Mouse (Mus musculus): ENCODE measurements around the gene Vav2. TPM values are rescaled to one million over a fixed set of nuclear protein-coding genes. Genes with fewer than 3 reads are reported as not detected.

The Vav2 gene
- total and polyA plus RNA-seq, 2 experiments from 2014 or later = 2.4 to 16.8 TPM

GRCm38 (mm10) chr2:27390325-27390724 lies 36.5 kb downstream of the Vav2 start:
- Histone ChIP-seq H3K4me3 (ENCODE audit: low read depth, low read length) (no peak overlapping the region), H3K27ac (ENCODE audit: low read depth) (no peak overlapping the region), H3K4me1 (ENCODE audit: control insufficient read depth, insufficient read depth) (peaks cover 23% of the 10 kb centered on the region), H3K4me2 (ENCODE audit: low read depth, low read length) (no peak overlapping the region), H3K9me3 (replicated peaks; ENCODE audit: control insufficient read depth, low read length) (no peaks in the 10 kb centered on the region), H3K36me3 (replicated peaks; ENCODE audit: control insufficient read depth, insufficient read depth, low read length) (no peaks in the 10 kb centered on the region), H3K9ac (replicated peaks; ENCODE audit: low read depth, low read length) (no peak overlapping the region), H3K27me3 (ENCODE audit: control insufficient read depth, insufficient read depth, low read length) (no peaks in the 10 kb centered on the region)
- TF ChIP-seq EP300 (IDR thresholded peaks at IDR 0.05; ENCODE audit: low read depth) (no peak), CTCF (IDR thresholded peaks at IDR 0.05; ENCODE audit: low read depth) (no peak)
- ATAC-seq (ENCODE audit: insufficient read depth, low read depth) = no peak
- 79% methylated on average over 8 of the region's 8 CpGs for WGBS
- no peak for DNase-seq (ENCODE audit: low spot score)

DNA sequence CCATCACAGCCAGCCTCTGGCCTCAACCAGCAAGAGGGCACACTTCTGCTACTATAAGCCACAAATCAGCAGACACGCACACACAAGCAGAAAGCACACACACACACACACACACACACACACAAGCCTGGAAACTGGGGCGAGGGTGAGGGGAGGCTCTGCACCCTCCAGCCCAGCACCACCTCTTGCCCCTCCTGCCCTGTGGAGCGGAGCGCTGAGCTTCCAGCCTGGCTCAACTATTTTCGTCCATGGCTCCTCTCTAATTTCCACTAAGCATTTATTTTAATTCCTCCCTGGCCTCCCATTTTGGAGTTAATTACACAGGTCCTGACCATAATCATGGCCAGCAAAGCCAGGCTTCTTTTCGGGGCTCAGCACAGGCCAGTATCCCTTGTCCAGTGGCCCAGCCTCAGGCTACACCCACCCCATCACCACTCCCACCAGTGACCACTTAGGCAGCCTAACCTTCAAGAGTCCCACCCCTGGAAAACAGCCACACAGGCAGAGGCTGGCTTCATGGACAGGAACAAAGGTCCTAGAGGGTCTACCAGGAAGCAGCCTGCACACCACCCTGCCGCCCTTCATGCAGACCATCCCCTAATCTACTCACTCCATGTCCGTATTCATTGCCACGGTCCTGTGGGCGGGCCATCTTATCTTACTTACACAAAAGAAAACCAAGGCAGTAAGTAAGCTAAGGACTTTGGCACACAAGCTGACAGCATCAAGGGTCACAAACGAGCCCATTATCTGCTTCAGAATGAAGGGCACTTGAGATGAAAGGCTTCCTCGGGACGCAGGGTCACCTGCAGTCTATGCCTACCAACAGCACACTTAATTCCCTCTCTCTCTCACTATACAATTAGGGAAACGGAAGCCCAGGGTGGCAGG lies 37.3 kb downstream of the Vav2 start:
- DNase-seq (ENCODE audit: low spot score) = no peak
- Histone ChIP-seq H3K4me2 (ENCODE audit: low read depth, low read length) (no peak overlapping the region), H3K4me1 (ENCODE audit: control insufficient read depth, insufficient read depth) (peaks cover 23% of the 10 kb centered on the region), H3K36me3 (replicated peaks; ENCODE audit: control insufficient read depth, insufficient read depth, low read length) (no peaks in the 10 kb centered on the region), H3K4me3 (ENCODE audit: low read depth, low read length) (no peak overlapping the region), H3K9ac (replicated peaks; ENCODE audit: low read depth, low read length) (no peak overlapping the region), H3K27ac (ENCODE audit: low read depth) (no peak overlapping the region), H3K27me3 (ENCODE audit: control insufficient read depth, insufficient read depth, low read length) (no peaks in the 10 kb centered on the region), H3K9me3 (replicated peaks; ENCODE audit: control insufficient read depth, low read length) (no peaks in the 10 kb centered on the region)
- WGBS = 44% methylated on average over 14 of the region's 14 CpGs
- no peak for TF ChIP-seq EP300 (IDR thresholded peaks at IDR 0.05; ENCODE audit: low read depth)
- TF ChIP-seq CTCF (IDR thresholded peaks at IDR 0.05; ENCODE audit: low read depth) = no peak
- peak; percentile 15; the same call in 1 of the 2 replicates for ATAC-seq (ENCODE audit: insufficient read depth, low read depth)

DNA sequence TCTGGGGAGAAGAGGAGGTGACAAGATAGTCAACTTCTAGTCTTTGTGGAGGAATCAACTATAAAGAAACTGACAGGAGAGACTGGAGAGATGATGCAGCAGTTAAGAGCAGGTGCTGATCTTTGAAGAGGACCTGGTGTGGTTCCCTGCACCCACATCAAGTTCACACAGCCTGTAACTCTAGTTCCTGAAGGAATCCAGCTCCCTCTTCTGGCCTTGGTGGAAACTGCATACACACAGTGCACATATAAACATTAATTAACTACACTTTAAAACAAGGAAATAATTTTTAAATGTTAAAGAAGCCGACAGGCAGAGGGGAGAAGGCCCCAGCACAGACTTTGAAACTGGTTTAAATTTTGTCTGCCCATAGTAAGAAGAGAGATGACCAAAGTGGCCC lies 39.6 kb downstream of the Vav2 start:
- H3K27ac ChIP-seq (ENCODE audit: low read depth) = no peak overlapping the region
- H3K27me3 ChIP-seq (ENCODE audit: control insufficient read depth, insufficient read depth, low read length) = no peaks in the 10 kb centered on the region
- no peak for DNase-seq (ENCODE audit: low spot score)
- 96% methylated on average over 1 of the region's 1 CpGs for WGBS
- no peaks in the 10 kb centered on the region for H3K36me3 ChIP-seq (replicated peaks; ENCODE audit: control insufficient read depth, insufficient read depth, low read length)
- H3K4me1 ChIP-seq (ENCODE audit: control insufficient read depth, insufficient read depth) = peaks cover 23% of the 10 kb centered on the region
- no peak overlapping the region for H3K4me2 ChIP-seq (ENCODE audit: low read depth, low read length)
- H3K4me3 ChIP-seq (ENCODE audit: low read depth, low read length) = no peak overlapping the region
- no peak for TF ChIP-seq CTCF (IDR thresholded peaks at IDR 0.05; ENCODE audit: low read depth)
- no peak for TF ChIP-seq EP300 (IDR thresholded peaks at IDR 0.05; ENCODE audit: low read depth)
- ATAC-seq (ENCODE audit: insufficient read depth, low read depth) = no peak
- H3K9ac ChIP-seq (replicated peaks; ENCODE audit: low read depth, low read length) = no peak overlapping the region
- H3K9me3 ChIP-seq (replicated peaks; ENCODE audit: control insufficient read depth, low read length) = no peaks in the 10 kb centered on the region

GRCm38 (mm10) chr2:27381698-27382097 lies 45.1 kb downstream of the Vav2 start:
- H3K4me2 ChIP-seq (ENCODE audit: low read depth, low read length) = no peak overlapping the region
- H3K4me1 ChIP-seq (ENCODE audit: control insufficient read depth, insufficient read depth) = peaks cover 14% of the 10 kb centered on the region; the same call in 1 of the 2 replicates
- H3K9me3 ChIP-seq (replicated peaks; ENCODE audit: control insufficient read depth, low read length) = no peaks in the 10 kb centered on the region
- no peaks in the 10 kb centered on the region for H3K27me3 ChIP-seq (ENCODE audit: control insufficient read depth, insufficient read depth, low read length)
- peak overlapping the region; percentile 40 for H3K27ac ChIP-seq (ENCODE audit: low read depth)
- DNase-seq (ENCODE audit: low spot score) (no peak), ATAC-seq (ENCODE audit: insufficient read depth, low read depth) (peak; percentile 49)
- WGBS = 30% methylated on average over 4 of the region's 4 CpGs
- no peak overlapping the region for H3K9ac ChIP-seq (replicated peaks; ENCODE audit: low read depth, low read length)
- no peak for TF ChIP-seq CTCF (IDR thresholded peaks at IDR 0.05; ENCODE audit: low read depth)
- no peak for TF ChIP-seq EP300 (IDR thresholded peaks at IDR 0.05; ENCODE audit: low read depth)
- H3K36me3 ChIP-seq (replicated peaks; ENCODE audit: control insufficient read depth, insufficient read depth, low read length) = no peaks in the 10 kb centered on the region
- no peak overlapping the region for H3K4me3 ChIP-seq (ENCODE audit: low read depth, low read length)

DNA sequence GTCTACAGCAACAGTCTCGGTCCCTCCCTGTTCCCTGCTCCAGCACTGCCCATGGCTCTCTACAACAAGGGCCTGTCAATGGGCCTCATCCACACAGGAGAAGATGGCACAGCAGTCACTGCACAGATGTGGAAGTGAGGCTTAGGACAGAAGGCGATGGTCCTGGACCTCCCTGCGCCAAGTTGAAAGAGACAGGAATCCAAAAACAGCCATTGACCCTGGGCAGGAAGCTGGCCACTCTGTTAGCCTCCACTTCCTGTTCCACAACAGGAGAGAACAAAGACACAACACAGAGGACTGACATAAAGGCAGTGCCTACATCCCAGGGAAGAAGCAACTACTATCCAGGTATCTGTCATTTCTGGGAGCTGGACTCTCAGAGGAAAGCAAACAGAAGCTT lies 45.6 kb downstream of the Vav2 start:
- Histone ChIP-seq H3K4me1 (ENCODE audit: control insufficient read depth, insufficient read depth) (peaks cover 14% of the 10 kb centered on the region; the same call in 1 of the 2 replicates), H3K9me3 (replicated peaks; ENCODE audit: control insufficient read depth, low read length) (no peaks in the 10 kb centered on the region), H3K9ac (replicated peaks; ENCODE audit: low read depth, low read length) (no peak overlapping the region), H3K36me3 (replicated peaks; ENCODE audit: control insufficient read depth, insufficient read depth, low read length) (no peaks in the 10 kb centered on the region), H3K4me3 (ENCODE audit: low read depth, low read length) (no peak overlapping the region), H3K27me3 (ENCODE audit: control insufficient read depth, insufficient read depth, low read length) (no peaks in the 10 kb centered on the region), H3K27ac (ENCODE audit: low read depth) (peak overlapping the region; percentile 40), H3K4me2 (ENCODE audit: low read depth, low read length) (no peak overlapping the region)
- ATAC-seq (ENCODE audit: insufficient read depth, low read depth) = no peak; the same call in 1 of the 2 replicates
- no peak for DNase-seq (ENCODE audit: low spot score)
- WGBS = 67% methylated on average over 3 of the region's 3 CpGs
- TF ChIP-seq EP300 (IDR thresholded peaks at IDR 0.05; ENCODE audit: low read depth) (no peak), CTCF (IDR thresholded peaks at IDR 0.05; ENCODE audit: low read depth) (no peak)
